Mouse (Mus musculus): ENCODE results near the gene Set.

The Set gene

DNA sequence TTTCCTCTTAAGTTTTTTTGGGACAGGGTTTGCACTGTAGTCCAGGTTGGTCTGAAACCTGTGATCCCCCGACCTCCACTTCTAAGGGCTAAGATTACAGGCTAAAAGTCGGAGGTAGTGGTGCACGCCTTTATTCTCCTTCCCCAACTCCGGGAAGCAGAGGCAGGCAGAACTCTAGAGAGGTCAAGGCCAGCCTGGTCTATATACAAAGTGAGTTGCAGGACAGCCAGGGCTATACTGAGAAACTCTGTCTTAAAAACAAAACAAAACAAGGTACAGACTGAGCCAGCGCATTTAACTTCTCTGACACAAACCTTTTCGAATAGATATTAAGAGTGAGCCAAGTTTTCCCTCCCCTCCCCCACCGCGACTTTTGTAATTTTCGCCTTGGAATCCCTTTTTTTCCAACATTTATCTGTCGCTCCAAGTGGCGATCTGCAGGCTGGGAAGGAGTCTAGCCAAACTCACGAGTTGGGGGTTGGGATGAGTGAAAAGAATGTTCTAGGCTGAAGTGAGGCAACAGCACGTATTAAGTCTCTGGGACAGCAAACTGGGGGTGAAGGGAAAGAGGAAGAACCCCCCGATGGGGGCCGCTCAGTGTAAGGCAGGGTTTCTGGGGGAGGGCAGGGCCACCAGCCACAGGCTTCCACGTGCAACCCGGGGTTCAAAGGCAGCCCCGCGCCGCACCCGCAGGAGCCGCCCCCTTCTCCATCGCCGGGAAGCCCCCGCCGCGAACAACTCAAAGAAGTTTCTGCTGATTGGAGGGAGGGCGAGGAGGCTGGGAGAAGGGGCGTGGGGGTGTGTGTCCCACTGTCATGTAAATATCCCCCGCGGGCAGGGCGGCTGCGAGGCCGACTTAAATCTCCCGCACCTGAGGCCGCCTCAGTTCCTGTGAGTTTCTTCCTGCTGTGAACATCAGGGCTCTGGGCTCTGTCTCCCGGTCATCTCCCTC lies 4.3 kb downstream of the Set start:
- DNase-seq (ENCODE audit: low spot score) = peak; percentile 65

- DNase-seq (ENCODE audit: low spot score) = peak; percentile 66
Observed at GRCm38 (mm10) chr2:30062249-30063093, 5.3 kb downstream of the Set start.

GRCm38 (mm10) chr2:30063235-30063634 lies 6.1 kb downstream of the Set start:
- peak; percentile 14 for DNase-seq (ENCODE audit: low spot score)

DNA sequence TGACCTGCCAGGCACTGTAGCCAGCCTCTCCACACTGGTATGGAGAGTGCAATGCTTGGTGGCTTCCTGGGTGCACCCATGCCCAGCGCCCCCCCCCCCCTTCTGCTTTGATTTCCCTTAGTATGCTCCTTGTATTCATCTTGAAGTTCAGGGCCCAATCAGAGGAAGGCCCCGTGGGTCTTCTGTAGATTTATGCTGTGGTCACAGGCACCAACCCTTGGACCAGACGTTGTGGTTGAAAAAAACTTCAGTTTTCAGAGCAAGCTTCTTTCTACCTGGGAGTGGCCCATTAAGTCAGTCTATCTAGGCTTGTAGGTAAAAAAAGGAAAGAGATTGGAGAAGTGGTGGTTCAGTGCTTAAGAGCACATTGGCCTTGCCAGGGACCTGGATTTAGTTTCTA lies 6.6 kb downstream of the Set start:
- no peak for DNase-seq (ENCODE audit: low spot score)

GRCm38 (mm10) chr2:30064298-30064697 lies 7.1 kb downstream of the Set start:
- no peak for DNase-seq (ENCODE audit: low spot score)

DNA sequence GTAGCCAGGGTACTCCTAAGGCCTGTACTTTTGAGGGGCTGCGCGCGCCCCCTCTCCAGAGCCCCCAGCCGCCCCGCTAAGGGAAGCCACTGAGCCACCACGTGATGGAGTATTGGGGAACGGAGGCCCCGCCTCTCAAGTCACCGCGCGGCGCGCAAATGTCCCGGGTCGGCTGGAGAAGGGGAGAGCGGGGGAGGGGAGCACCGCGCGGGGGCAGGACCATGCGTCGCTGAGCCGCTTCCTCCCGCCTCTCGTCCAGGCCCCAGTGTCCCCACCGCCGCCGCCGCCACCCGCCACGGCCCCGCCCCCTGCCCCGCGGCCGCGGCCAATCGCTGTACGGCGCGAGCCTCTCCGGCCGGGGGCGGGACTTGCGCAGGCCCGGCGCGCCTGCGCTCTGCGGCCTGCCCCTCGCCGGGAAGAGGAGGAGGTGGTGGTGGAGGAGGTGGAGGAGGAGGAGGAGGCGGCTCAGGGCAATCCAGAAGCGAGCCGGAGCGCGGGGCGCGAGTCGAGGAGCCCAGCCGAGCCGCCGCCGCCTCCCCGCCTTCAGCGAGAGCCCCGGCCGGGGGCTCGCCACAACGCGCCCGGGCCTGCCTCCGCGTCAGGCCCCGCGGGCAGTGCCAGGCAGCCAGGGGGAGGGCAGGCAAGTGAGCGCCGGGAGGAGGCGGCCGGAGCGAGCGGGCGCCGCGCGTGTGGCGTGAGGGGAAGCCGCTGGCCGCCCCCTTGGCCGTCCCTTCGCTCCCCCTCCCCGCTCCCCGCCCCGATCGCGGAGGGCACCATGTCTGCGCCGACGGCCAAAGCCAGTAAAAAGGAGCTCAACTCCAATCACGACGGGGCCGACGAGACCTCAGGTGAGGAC lies 9.1 kb downstream of the Set start:
- peak; percentile 98 for DNase-seq (ENCODE audit: low spot score)

GRCm38 (mm10) chr2:30067031-30067888 lies 10.1 kb downstream of the Set start:
- peak; percentile 57 for DNase-seq (ENCODE audit: low spot score)

GRCm38 (mm10) chr2:30067962-30068361 lies 10.8 kb downstream of the Set start:
- no peak for DNase-seq (ENCODE audit: low spot score)

GRCm38 (mm10) chr2:30072875-30073274 lies 15.7 kb downstream of the Set start:
- DNase-seq (ENCODE audit: low spot score) = no peak

- DNase-seq (ENCODE audit: low spot score) = no peak
Observed at GRCm38 (mm10) chr2:30073285-30073684, 16.1 kb downstream of the Set start.

DNA sequence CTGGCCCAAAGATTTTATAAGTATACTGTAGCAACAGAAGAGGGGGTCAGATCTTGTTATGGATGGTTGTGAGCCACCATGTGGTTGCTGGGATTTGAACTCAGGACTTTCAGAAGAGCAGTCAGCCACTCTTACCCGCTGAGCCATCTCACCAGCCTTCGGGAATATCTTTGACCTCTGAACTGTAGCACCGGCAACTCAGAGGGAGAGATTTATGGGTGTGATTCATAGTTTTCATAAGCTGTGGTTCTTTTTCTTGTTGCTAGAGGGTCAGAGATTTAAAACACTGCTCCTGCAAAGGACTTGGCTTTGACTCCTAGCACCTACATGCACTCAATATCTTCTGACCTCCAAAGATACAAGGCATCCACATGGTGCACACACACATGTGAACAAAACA lies 18.4 kb downstream of the Set start:
- DNase-seq (ENCODE audit: low spot score) = no peak

GRCm38 (mm10) chr2:30076439-30076838 lies 19.3 kb downstream of the Set start:
- no peak for DNase-seq (ENCODE audit: low spot score)

GRCm38 (mm10) chr2:30076959-30077358 lies 19.8 kb downstream of the Set start:
- DNase-seq (ENCODE audit: low spot score) = no peak

GRCm38 (mm10) chr2:30077502-30078348 lies 20.5 kb downstream of the Set start, which contains the start of gene Pkn3:
Gene Pkn3, plus strand, starts transcription at chr2:30077684.
- peak; percentile 89 for DNase-seq (ENCODE audit: low spot score)

GRCm38 (mm10) chr2:30078349-30078712 lies 21.2 kb downstream of the Set start:
- DNase-seq (ENCODE audit: low spot score) = no peak

- no peak for DNase-seq (ENCODE audit: low spot score)
Observed at GRCm38 (mm10) chr2:30078760-30079159, 21.6 kb downstream of the Set start.

DNA sequence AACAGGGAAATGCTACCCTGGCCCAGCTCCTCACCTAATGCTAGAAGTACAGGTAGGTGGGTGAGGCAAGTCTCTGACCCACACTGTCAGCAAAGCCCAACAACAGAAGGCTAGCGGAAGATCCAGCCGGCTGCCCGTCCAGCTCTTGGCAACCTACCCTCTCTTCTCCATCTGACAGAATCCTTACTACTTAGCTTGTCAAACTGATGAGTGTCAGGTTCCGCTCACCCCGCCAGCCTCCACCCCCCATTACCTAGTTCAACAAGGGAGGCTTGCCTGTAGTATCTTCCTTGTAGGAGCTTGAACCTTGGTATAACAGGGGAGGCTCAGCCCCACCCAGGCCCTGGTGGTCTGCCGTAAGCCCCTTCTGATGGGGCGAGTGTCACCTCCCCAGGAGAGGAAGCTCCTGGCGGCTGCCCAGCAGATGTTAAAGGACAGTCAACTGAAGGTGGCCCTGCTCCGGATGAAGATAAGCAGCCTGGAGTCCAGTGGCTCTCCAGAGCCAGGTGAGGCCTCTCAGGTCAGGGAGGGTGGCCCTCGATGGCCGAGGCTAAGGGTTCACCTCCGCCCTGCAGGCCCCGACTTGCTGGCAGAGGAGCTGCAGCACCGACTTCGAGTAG lies 23.1 kb downstream of the Set start:
- DNase-seq (ENCODE audit: low spot score) = no peak

GRCm38 (mm10) chr2:30084113-30084512 lies 26.9 kb downstream of the Set start:
- DNase-seq (ENCODE audit: low spot score) = no peak

- DNase-seq (ENCODE audit: low spot score) = no peak
Observed at GRCm38 (mm10) chr2:30084632-30085031, 27.5 kb downstream of the Set start.

DNA sequence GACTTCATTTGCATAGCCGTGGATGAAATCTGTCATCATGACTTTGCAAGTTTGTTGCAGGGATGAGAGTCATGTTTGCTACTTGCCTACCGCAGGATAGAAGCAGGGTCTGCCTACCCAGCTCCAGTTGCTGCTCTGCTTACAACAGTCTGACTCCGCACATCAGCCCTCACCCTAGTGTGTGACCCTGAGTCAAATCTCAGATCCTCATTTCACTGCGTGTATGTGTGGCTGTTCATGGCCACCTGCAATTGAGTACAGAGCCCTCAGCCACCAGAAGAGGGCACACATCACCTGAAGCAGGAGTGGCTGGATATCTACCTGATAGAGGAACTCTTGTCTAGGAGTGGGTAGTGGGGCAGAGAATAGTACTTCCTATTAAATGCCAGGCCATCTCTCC lies 30.1 kb downstream of the Set start:
- no peak for DNase-seq (ENCODE audit: low spot score)
